Mouse (Mus musculus) ES-CJ7 (cell line): ENCODE results near the gene Vmn1r55.
"Not testable (repeated sequence)": the region's sequence is repeated elsewhere in the genome, so short reads cannot be mapped to it uniquely, and the experiment has no call there.

Source experiments
- DNase-seq: peaks from one replicate; pipeline ENCODE4 v3.0.0; 2011; ENCODE audit warnings: low read depth, low spot score

Gene Vmn1r55

GRCm38 (mm10) chr7:5149570-5149969 lies at the start of gene Vmn1r55:
Gene Vmn1r55, minus strand, starts transcription at chr7:5149670.
- DNase-seq, result not testable (repeated sequence)

- not testable (repeated sequence) for DNase-seq
Measured at GRCm38 (mm10) chr7:5196647-5197046, 47.2 kb upstream of the Vmn1r55 start, which contains the start of gene Vmn1r56. Gene Vmn1r56, minus strand, starts transcription at chr7:5196747.

GRCm38 (mm10) chr7:5125549-5126406 lies 23.7 kb downstream of the Vmn1r55 start, which contains the start of gene Rasl2-9:
Gene Rasl2-9, minus strand, starts transcription at chr7:5125950.
- DNase-seq, result peak; percentile 64

GRCm38 (mm10) chr7:5125078-5125477 lies 24.4 kb downstream of the Vmn1r55 start:
- DNase-seq, result no peak

- no peak for DNase-seq
Measured at GRCm38 (mm10) chr7:5116850-5117249, 32.6 kb downstream of the Vmn1r55 start, which contains the start of gene Rfpl4. Gene Rfpl4, minus strand, starts transcription at chr7:5116950.

- DNase-seq, result no peak
Measured at GRCm38 (mm10) chr7:5112701-5113100, 36.8 kb downstream of the Vmn1r55 start.

GRCm38 (mm10) chr7:5109301-5109700 lies 40.2 kb downstream of the Vmn1r55 start:
- DNase-seq, result peak; percentile 73

- no peak for DNase-seq
Measured at GRCm38 (mm10) chr7:5108272-5108671, 41.2 kb downstream of the Vmn1r55 start.

- no peak for DNase-seq
Measured at GRCm38 (mm10) chr7:5102564-5102963, 46.9 kb downstream of the Vmn1r55 start.

GRCm38 (mm10) chr7:5101066-5101663 lies 48.3 kb downstream of the Vmn1r55 start:
- DNase-seq, result no peak

- DNase-seq, result peak; percentile 29
Measured at GRCm38 (mm10) chr7:5099796-5100195, 49.7 kb downstream of the Vmn1r55 start.

GRCm38 (mm10) chr7:5098769-5099168 lies 50.7 kb downstream of the Vmn1r55 start:
- no peak for DNase-seq

- DNase-seq, result no peak
Measured at GRCm38 (mm10) chr7:5092831-5093510, 56.5 kb downstream of the Vmn1r55 start.

GRCm38 (mm10) chr7:5092381-5092780 lies 57.1 kb downstream of the Vmn1r55 start:
- no peak for DNase-seq

- no peak for DNase-seq
Measured at GRCm38 (mm10) chr7:5091008-5091728, 58.3 kb downstream of the Vmn1r55 start.

- DNase-seq, result no peak
Measured at GRCm38 (mm10) chr7:5089853-5090252, 59.6 kb downstream of the Vmn1r55 start.

- DNase-seq, result no peak
Measured at GRCm38 (mm10) chr7:5087886-5088285, 61.6 kb downstream of the Vmn1r55 start.

GRCm38 (mm10) chr7:5086921-5087440 lies 62.5 kb downstream of the Vmn1r55 start:
- no peak for DNase-seq

- DNase-seq, result no peak
Measured at GRCm38 (mm10) chr7:5085512-5085911, 64.0 kb downstream of the Vmn1r55 start.

- DNase-seq, result no peak
Measured at GRCm38 (mm10) chr7:5083325-5084105, 66.0 kb downstream of the Vmn1r55 start.
